Mouse (Mus musculus): ENCODE measurements around the gene Trim25. TPM values are rescaled to one million over a fixed set of nuclear protein-coding genes. Genes with fewer than 3 reads are reported as not detected.

The Trim25 gene
- polyA plus RNA-seq, 1 experiment from 2014 or later: 22.1 TPM

GRCm38 (mm10) chr11:89024181-89024881 lies 25.2 kb downstream of the Trim25 start:
- WGBS: 34% methylated on average over 11 of the region's 11 CpGs
- H3K9ac ChIP-seq (ENCODE audit: low read length): no peak overlapping the region
- no peaks in the 10 kb centered on the region for H3K9me3 ChIP-seq (replicated peaks; ENCODE audit: control insufficient read depth, low read length)
- no peak overlapping the region for H3K4me3 ChIP-seq (ENCODE audit: low read length)
- ATAC-seq (replicated peaks; ENCODE audit: extremely low read depth, insufficient read depth, low FRiP score): peak; percentile 23
- H3K4me2 ChIP-seq (ENCODE audit: low read depth, low read length): peak overlapping the region; percentile 5; the same call in 1 of the 2 replicates
- peak overlapping the region; percentile 77 for H3K27ac ChIP-seq (ENCODE audit: low read length)
- H3K36me3 ChIP-seq (ENCODE audit: control insufficient read depth, insufficient read depth): peaks cover 2% of the 10 kb centered on the region; the same call in 1 of the 2 replicates
- no peaks in the 10 kb centered on the region for H3K27me3 ChIP-seq (ENCODE audit: control insufficient read depth, insufficient read depth, low read length)
- H3K4me1 ChIP-seq (ENCODE audit: control insufficient read depth, insufficient read depth, low read length): peaks cover 33% of the 10 kb centered on the region

- H3K4me1 ChIP-seq (ENCODE audit: control insufficient read depth, insufficient read depth, low read length): peaks cover 34% of the 10 kb centered on the region
These were observed 26.4 kb downstream of the Trim25 start for GRCm38 (mm10) chr11:89025603-89026002.

GRCm38 (mm10) chr11:89026117-89026516 lies 26.9 kb downstream of the Trim25 start:
- H3K27ac ChIP-seq (ENCODE audit: low read length): no peak overlapping the region
- H3K4me1 ChIP-seq (ENCODE audit: control insufficient read depth, insufficient read depth, low read length): peaks cover 34% of the 10 kb centered on the region
- ATAC-seq (replicated peaks; ENCODE audit: extremely low read depth, insufficient read depth, low FRiP score): no peak
- H3K9me3 ChIP-seq (replicated peaks; ENCODE audit: control insufficient read depth, low read length): no peaks in the 10 kb centered on the region
- H3K4me3 ChIP-seq (ENCODE audit: low read length): no peak overlapping the region
- H3K4me2 ChIP-seq (ENCODE audit: low read depth, low read length): no peak overlapping the region
- no peak overlapping the region for H3K9ac ChIP-seq (ENCODE audit: low read length)
- no peaks in the 10 kb centered on the region for H3K36me3 ChIP-seq (ENCODE audit: control insufficient read depth, insufficient read depth)
- 92% methylated on average over 3 of the region's 3 CpGs for WGBS
- no peaks in the 10 kb centered on the region for H3K27me3 ChIP-seq (ENCODE audit: control insufficient read depth, insufficient read depth, low read length)

More at GRCm38 (mm10) chr11:89025603-89026002, 26.4 kb downstream of the Trim25 start:
- Histone ChIP-seq H3K9ac (ENCODE audit: low read length) (no peak overlapping the region), H3K4me3 (ENCODE audit: low read length) (no peak overlapping the region), H3K27ac (ENCODE audit: low read length) (no peak overlapping the region), H3K27me3 (ENCODE audit: control insufficient read depth, insufficient read depth, low read length) (no peaks in the 10 kb centered on the region), H3K36me3 (ENCODE audit: control insufficient read depth, insufficient read depth) (no peaks in the 10 kb centered on the region), H3K4me2 (ENCODE audit: low read depth, low read length) (no peak overlapping the region), H3K9me3 (replicated peaks; ENCODE audit: control insufficient read depth, low read length) (no peaks in the 10 kb centered on the region)
- 79% methylated on average over 3 of the region's 3 CpGs for whole genome bisulfite sequencing
- no peak for ATAC-seq (replicated peaks; ENCODE audit: extremely low read depth, insufficient read depth, low FRiP score)

GRCm38 (mm10) chr11:89027955-89028361 lies 28.8 kb downstream of the Trim25 start:
- Histone ChIP-seq H3K9ac (ENCODE audit: low read length) (no peak overlapping the region), H3K27me3 (ENCODE audit: control insufficient read depth, insufficient read depth, low read length) (no peaks in the 10 kb centered on the region), H3K9me3 (replicated peaks; ENCODE audit: control insufficient read depth, low read length) (no peaks in the 10 kb centered on the region), H3K4me3 (ENCODE audit: low read length) (no peak overlapping the region), H3K4me1 (ENCODE audit: control insufficient read depth, insufficient read depth, low read length) (peaks cover 22% of the 10 kb centered on the region), H3K4me2 (ENCODE audit: low read depth, low read length) (no peak overlapping the region), H3K27ac (ENCODE audit: low read length) (peak overlapping the region; percentile 23; the same call in 1 of the 2 replicates), H3K36me3 (ENCODE audit: control insufficient read depth, insufficient read depth) (no peaks in the 10 kb centered on the region)
- no peak for ATAC-seq (replicated peaks; ENCODE audit: extremely low read depth, insufficient read depth, low FRiP score)
- 68% methylated on average over 10 of the region's 10 CpGs for WGBS

- Histone ChIP-seq H3K4me3 (ENCODE audit: low read length) (no peak overlapping the region), H3K9ac (ENCODE audit: low read length) (no peak overlapping the region), H3K4me2 (ENCODE audit: low read depth, low read length) (0 out of 2 replicates have a peak overlapping the region, but pooled peaks have one; percentile 6), H3K4me1 (ENCODE audit: control insufficient read depth, insufficient read depth, low read length) (peaks cover 18% of the 10 kb centered on the region), H3K27ac (ENCODE audit: low read length) (peak overlapping the region; percentile 60), H3K9me3 (replicated peaks; ENCODE audit: control insufficient read depth, low read length) (no peaks in the 10 kb centered on the region), H3K27me3 (ENCODE audit: control insufficient read depth, insufficient read depth, low read length) (no peaks in the 10 kb centered on the region), H3K36me3 (ENCODE audit: control insufficient read depth, insufficient read depth) (no peaks in the 10 kb centered on the region)
- peak; percentile 42; the same call in 1 of the 2 replicates for ATAC-seq (replicated peaks; ENCODE audit: extremely low read depth, insufficient read depth, low FRiP score)
- WGBS: 16% methylated on average over 10 of the region's 10 CpGs
These were observed 29.8 kb downstream of the Trim25 start for GRCm38 (mm10) chr11:89028871-89029405.

GRCm38 (mm10) chr11:89030552-89030951 lies 31.4 kb downstream of the Trim25 start:
- H3K36me3 ChIP-seq (ENCODE audit: control insufficient read depth, insufficient read depth): no peaks in the 10 kb centered on the region
- no peak overlapping the region for H3K27ac ChIP-seq (ENCODE audit: low read length)
- ATAC-seq (replicated peaks; ENCODE audit: extremely low read depth, insufficient read depth, low FRiP score): no peak
- no peaks in the 10 kb centered on the region for H3K27me3 ChIP-seq (ENCODE audit: control insufficient read depth, insufficient read depth, low read length)
- peaks cover 11% of the 10 kb centered on the region for H3K4me1 ChIP-seq (ENCODE audit: control insufficient read depth, insufficient read depth, low read length)
- H3K9me3 ChIP-seq (replicated peaks; ENCODE audit: control insufficient read depth, low read length): no peaks in the 10 kb centered on the region
- no peak overlapping the region for H3K4me2 ChIP-seq (ENCODE audit: low read depth, low read length)
- no peak overlapping the region for H3K4me3 ChIP-seq (ENCODE audit: low read length)
- 90% methylated on average over 6 of the region's 6 CpGs for WGBS
- no peak overlapping the region for H3K9ac ChIP-seq (ENCODE audit: low read length)

GRCm38 (mm10) chr11:89031189-89031588 lies 32.0 kb downstream of the Trim25 start:
- Histone ChIP-seq H3K36me3 (ENCODE audit: control insufficient read depth, insufficient read depth) (no peaks in the 10 kb centered on the region), H3K27ac (ENCODE audit: low read length) (no peak overlapping the region), H3K4me1 (ENCODE audit: control insufficient read depth, insufficient read depth, low read length) (peaks cover 11% of the 10 kb centered on the region), H3K4me3 (ENCODE audit: low read length) (no peak overlapping the region), H3K9me3 (replicated peaks; ENCODE audit: control insufficient read depth, low read length) (no peaks in the 10 kb centered on the region), H3K27me3 (ENCODE audit: control insufficient read depth, insufficient read depth, low read length) (no peaks in the 10 kb centered on the region), H3K9ac (ENCODE audit: low read length) (no peak overlapping the region), H3K4me2 (ENCODE audit: low read depth, low read length) (no peak overlapping the region)
- WGBS: 67% methylated on average over 1 of the region's 1 CpGs
- ATAC-seq (replicated peaks; ENCODE audit: extremely low read depth, insufficient read depth, low FRiP score): no peak

- H3K27ac ChIP-seq (ENCODE audit: low read length): no peak overlapping the region
- no peak overlapping the region for H3K4me3 ChIP-seq (ENCODE audit: low read length)
- ATAC-seq (replicated peaks; ENCODE audit: extremely low read depth, insufficient read depth, low FRiP score): no peak
- H3K4me1 ChIP-seq (ENCODE audit: control insufficient read depth, insufficient read depth, low read length): no peaks in the 10 kb centered on the region
- no peak overlapping the region for H3K9ac ChIP-seq (ENCODE audit: low read length)
- H3K27me3 ChIP-seq (ENCODE audit: control insufficient read depth, insufficient read depth, low read length): no peaks in the 10 kb centered on the region
- H3K9me3 ChIP-seq (replicated peaks; ENCODE audit: control insufficient read depth, low read length): no peaks in the 10 kb centered on the region
- peaks cover 9% of the 10 kb centered on the region for H3K36me3 ChIP-seq (ENCODE audit: control insufficient read depth, insufficient read depth)
- no peak overlapping the region for H3K4me2 ChIP-seq (ENCODE audit: low read depth, low read length)
These were observed 35.4 kb downstream of the Trim25 start for GRCm38 (mm10) chr11:89034592-89034991.

GRCm38 (mm10) chr11:89035552-89035951 lies 36.4 kb downstream of the Trim25 start:
- no peaks in the 10 kb centered on the region for H3K4me1 ChIP-seq (ENCODE audit: control insufficient read depth, insufficient read depth, low read length)
- no peak overlapping the region for H3K9ac ChIP-seq (ENCODE audit: low read length)
- no peak overlapping the region for H3K27ac ChIP-seq (ENCODE audit: low read length)
- no peaks in the 10 kb centered on the region for H3K27me3 ChIP-seq (ENCODE audit: control insufficient read depth, insufficient read depth, low read length)
- no peak overlapping the region for H3K4me3 ChIP-seq (ENCODE audit: low read length)
- H3K9me3 ChIP-seq (replicated peaks; ENCODE audit: control insufficient read depth, low read length): no peaks in the 10 kb centered on the region
- no peak for ATAC-seq (replicated peaks; ENCODE audit: extremely low read depth, insufficient read depth, low FRiP score)
- WGBS: 66% methylated on average over 3 of the region's 3 CpGs
- H3K36me3 ChIP-seq (ENCODE audit: control insufficient read depth, insufficient read depth): peaks cover 18% of the 10 kb centered on the region
- no peak overlapping the region for H3K4me2 ChIP-seq (ENCODE audit: low read depth, low read length)

Data from heart, embryonic 16.5 days (tissue).